Mouse (Mus musculus) MEL (cell line): ENCODE data around the gene Wdr54. TPM values are rescaled to one million over a fixed set of nuclear protein-coding genes. Genes with fewer than 3 reads are reported as not detected.
A peak's percentile ranks its signal among the peaks of the same experiment; 100 is the strongest.

Experiments used
- DNase-seq: peaks from one replicate; pipeline ENCODE4 v3.0.0; 2011; ENCODE audit warnings: low read depth, low spot score
- H3K27ac ChIP-seq: 2 replicates; pipeline ENCODE4 v1.5.1; 2012; ENCODE audit warnings: low read depth, mild to moderate bottlenecking, control low read depth, low read length, moderate library complexity; ENCODE audit not compliant: control insufficient read depth
- H3K27me3 ChIP-seq, 2 experiments: fragments of 150-350 bp in 1 of 2; sonication (generic) in 1 of 2; 2 replicates each; pipeline ENCODE4 v1.6.1; 2012; ENCODE audit warnings: low read length in 2 of 2, mild to moderate bottlenecking in 2 of 2, improper control_type of control experiment in 1 of 2, moderate library complexity in 1 of 2; ENCODE audit not compliant: insufficient read depth in 2 of 2, control insufficient read depth in 1 of 2
- H3K36me3 ChIP-seq, 2 experiments: 2 replicates each; pipeline ENCODE4 v1.6.1; 2012 to 2014; ENCODE audit warnings: low read length in 2 of 2, improper control_type of control experiment in 1 of 2, inconsistent platforms in 1 of 2, mild to moderate bottlenecking in 1 of 2; ENCODE audit not compliant: insufficient read depth in 2 of 2, control insufficient read depth in 1 of 2
- H3K4me1 ChIP-seq, 2 experiments: fragments of 150-350 bp in 1 of 2; sonication (generic) in 1 of 2; 2 replicates each; pipeline ENCODE4 v1.6.1; 2012; ENCODE audit warnings: low read length in 2 of 2, improper control_type of control experiment in 1 of 2, mild to moderate bottlenecking in 1 of 2; ENCODE audit not compliant: insufficient read depth in 2 of 2, control insufficient read depth in 1 of 2
- H3K4me3 ChIP-seq, 2 experiments: fragments of 150-350 bp in 1 of 2; sonication (generic) in 1 of 2; 2 replicates each; pipeline ENCODE4 v1.5.1; 2012; ENCODE audit warnings: low read depth in 2 of 2, low read length in 2 of 2, mild to moderate bottlenecking in 2 of 2, moderate library complexity in 2 of 2, control low read depth in 1 of 2, improper control_type of control experiment in 1 of 2; ENCODE audit not compliant: control insufficient read depth in 1 of 2, insufficient read depth in 1 of 2
- H3K79me2 ChIP-seq: 2 replicates; pipeline ENCODE4 v1.6.1; 2012; ENCODE audit warnings: mild to moderate bottlenecking, low read length, moderate library complexity; ENCODE audit not compliant: control insufficient read depth, poor library complexity, insufficient read depth
- H3K9ac ChIP-seq: 2 replicates; pipeline ENCODE4 v1.6.1; 2012; ENCODE audit warnings: low read depth, mild to moderate bottlenecking, control low read depth, low read length, moderate library complexity; ENCODE audit not compliant: control insufficient read depth, poor library complexity, severe bottlenecking
- H3K9me3 ChIP-seq: fragments of 150-350 bp; sonication (generic); replicated peaks from 2 replicates; pipeline ENCODE4 v1.6.1; 2012; ENCODE audit warnings: mild to moderate bottlenecking, low read length, improper control_type of control experiment, moderate library complexity; ENCODE audit not compliant: insufficient read depth
- BHLHE40 ChIP-seq: IDR thresholded peaks from 2 replicates; pipeline ENCODE4 v1.6.1; 2012; ENCODE audit warnings: low read depth, mild to moderate bottlenecking, inconsistent platforms, low read length, improper control_type of control experiment, borderline replicate concordance
- CHD2 ChIP-seq: IDR thresholded peaks from 2 replicates; pipeline ENCODE4 v1.6.1; 2011; ENCODE audit warnings: low read length, improper control_type of control experiment
- CTCF ChIP-seq, 3 experiments: IDR thresholded peaks in 2 of 3; conservative IDR thresholded peaks in 1 of 3; 2 replicates each; pipeline ENCODE4 v1.5.1; 2011 to 2012; ENCODE audit warnings: low read length in 3 of 3, low read depth in 2 of 3, mild to moderate bottlenecking in 2 of 3, improper control_type of control experiment in 1 of 3, inconsistent platforms in 1 of 3, mixed read lengths in 1 of 3, moderate library complexity in 1 of 3; ENCODE audit not compliant: control insufficient read depth in 1 of 3, insufficient read depth in 1 of 3, poor library complexity in 1 of 3, severe bottlenecking in 1 of 3
- ETS1 ChIP-seq: IDR thresholded peaks from 2 replicates; pipeline ENCODE4 v1.6.1; 2012; ENCODE audit warnings: low read depth, mild to moderate bottlenecking, inconsistent platforms, low read length, improper control_type of control experiment, moderate library complexity
- GATA1 ChIP-seq: IDR thresholded peaks from 2 replicates; pipeline ENCODE4 v1.6.1; 2011; ENCODE audit warnings: low read depth, low read length, improper control_type of control experiment
- JUND ChIP-seq: IDR thresholded peaks from 2 replicates; pipeline ENCODE4 v1.6.1; 2011; ENCODE audit warnings: low read depth, mild to moderate bottlenecking, improper control_type of control experiment, low read length
- KAT2A ChIP-seq: conservative IDR thresholded peaks from 2 replicates; pipeline ENCODE4 v1.6.1; 2012; ENCODE audit warnings: low read depth, low read length, improper control_type of control experiment, inconsistent platforms
- MAX ChIP-seq: IDR thresholded peaks from 2 replicates; pipeline ENCODE4 v1.6.1; 2011; ENCODE audit warnings: low read length, improper control_type of control experiment
- MAZ ChIP-seq: IDR thresholded peaks from 2 replicates; pipeline ENCODE4 v1.6.1; 2012; ENCODE audit warnings: low read depth, mild to moderate bottlenecking, inconsistent platforms, low read length, improper control_type of control experiment
- MEF2A ChIP-seq: IDR thresholded peaks from 2 replicates; pipeline ENCODE4 v1.6.1; 2014; ENCODE audit warnings: low read depth, mild to moderate bottlenecking, inconsistent platforms, low read length, improper control_type of control experiment; ENCODE audit not compliant: poor library complexity, insufficient replicate concordance, severe bottlenecking; ENCODE audit errors: extremely low read depth
- MXI1 ChIP-seq: IDR thresholded peaks from 2 replicates; pipeline ENCODE4 v1.6.1; 2011; ENCODE audit warnings: mild to moderate bottlenecking, low read depth, low read length, improper control_type of control experiment
- MYB ChIP-seq: IDR thresholded peaks from 2 replicates; pipeline ENCODE4 v1.6.1; 2011; ENCODE audit warnings: mild to moderate bottlenecking, low read depth, low read length, improper control_type of control experiment
- NRF1 ChIP-seq: IDR thresholded peaks from 2 replicates; pipeline ENCODE4 v1.6.1; 2014; ENCODE audit warnings: low read depth, mild to moderate bottlenecking, inconsistent platforms, low read length, improper control_type of control experiment, moderate library complexity; ENCODE audit not compliant: poor library complexity, insufficient read depth, severe bottlenecking
- RAD21 ChIP-seq: IDR thresholded peaks from 2 replicates; pipeline ENCODE4 v1.6.1; 2011; ENCODE audit warnings: mild to moderate bottlenecking, low read depth, low read length, improper control_type of control experiment
- RCOR1 ChIP-seq: IDR thresholded peaks from 2 replicates; pipeline ENCODE4 v1.6.1; 2012; ENCODE audit warnings: low read depth, mild to moderate bottlenecking, inconsistent platforms, low read length, improper control_type of control experiment
- SMC3 ChIP-seq: IDR thresholded peaks from 2 replicates; pipeline ENCODE4 v1.6.1; 2011; ENCODE audit warnings: low read depth, low read length, improper control_type of control experiment
- TAL1 ChIP-seq: IDR thresholded peaks from 2 replicates; pipeline ENCODE4 v1.6.1; 2012; ENCODE audit warnings: mild to moderate bottlenecking, inconsistent platforms, low read length, moderate library complexity, mixed read lengths
- TBP ChIP-seq: IDR thresholded peaks from 2 replicates; pipeline ENCODE4 v1.8.0; 2011; ENCODE audit warnings: low read depth, low read length, improper control_type of control experiment
- TCF12 ChIP-seq: IDR thresholded peaks from 2 replicates; pipeline ENCODE4 v1.6.1; 2014; ENCODE audit warnings: low read depth, mild to moderate bottlenecking, inconsistent platforms, low read length, improper control_type of control experiment, moderate library complexity
- UBTF ChIP-seq: IDR thresholded peaks from 2 replicates; pipeline ENCODE4 v1.6.1; 2012; ENCODE audit warnings: low read depth, mild to moderate bottlenecking, inconsistent platforms, low read length, improper control_type of control experiment, moderate library complexity, borderline replicate concordance; ENCODE audit not compliant: insufficient read depth
- USF2 ChIP-seq, 2 experiments: IDR thresholded peaks; 2 replicates each; pipeline ENCODE4 v1.6.1; 2011 to 2012; ENCODE audit warnings: improper control_type of control experiment in 2 of 2, low read length in 2 of 2, borderline replicate concordance in 1 of 2, inconsistent platforms in 1 of 2, low read depth in 1 of 2, mild to moderate bottlenecking in 1 of 2; ENCODE audit not compliant: insufficient read depth in 1 of 2
- ZMIZ1 ChIP-seq: IDR thresholded peaks from 2 replicates; pipeline ENCODE4 v1.6.1; 2012; ENCODE audit warnings: low read depth, mild to moderate bottlenecking, inconsistent platforms, low read length, improper control_type of control experiment, moderate library complexity
- polyA plus RNA-seq, 2 experiments: library from polyadenylated mRNA; stranded (reverse) in 1 of 2; unstranded in 1 of 2; fragments of >175 nt in 1 of 2; fragments of >200 nt in 1 of 2; gene quantifications; 2 replicates each; pipeline versions ENCODE4 v1.2.1 to v1.2.4; 2012; ENCODE audit warnings: low replicate concordance in 2 of 2, low read depth in 1 of 2; ENCODE audit not compliant: insufficient read length in 2 of 2, insufficient read depth in 1 of 2, missing spikeins in 1 of 2
- total RNA-seq: library from RNA; depleted of rRNA; stranded (reverse); fragments of 300-350 nt; gene quantifications from 2 replicates; pipeline ENCODE4 v1.2.3, GENCODE M21; 2012

Gene Wdr54
- total and polyA plus RNA-seq, 3 experiments: 3.2 to 4.6 TPM; not detected in 1

DNA sequence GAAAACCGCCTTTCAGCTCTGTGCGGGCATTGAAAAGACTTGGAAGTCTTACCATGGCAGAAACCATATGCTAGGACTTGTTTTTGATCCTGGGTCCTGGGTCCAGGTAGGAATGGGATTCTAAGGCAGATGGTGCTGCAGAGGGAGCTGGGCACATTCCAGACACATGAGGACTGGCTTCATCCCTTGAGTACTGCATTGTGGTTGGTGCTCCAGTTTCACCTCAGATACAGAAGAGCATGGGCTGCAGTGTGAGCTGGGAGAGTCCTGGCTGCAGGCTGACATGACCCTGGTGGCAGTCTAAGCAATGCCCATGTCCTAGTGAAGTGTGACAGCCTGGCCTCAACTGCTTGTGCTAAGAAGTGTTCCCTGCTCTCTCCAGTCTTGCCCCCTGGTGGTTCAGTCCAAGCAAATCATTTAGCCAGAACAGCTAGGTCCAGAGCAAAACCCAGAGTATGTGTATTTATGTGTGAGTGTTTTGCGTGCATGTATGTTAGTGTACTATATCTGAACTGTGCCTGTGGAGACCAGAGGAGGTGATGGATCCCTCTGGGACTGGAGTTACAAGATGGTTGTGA is 28.8 kb upstream of the Wdr54 start:
- H3K9me3 ChIP-seq: no peaks in the 10 kb centered on the region
- no peaks in the 10 kb centered on the region for H3K79me2 ChIP-seq
- H3K4me3 ChIP-seq: no peak overlapping the region
- H3K27ac ChIP-seq: no peak overlapping the region
- no peaks in the 10 kb centered on the region for H3K27me3 ChIP-seq
- no peaks in the 10 kb centered on the region; a peak in 1 of 4 replicates for H3K36me3 ChIP-seq
- H3K4me1 ChIP-seq: no peaks in the 10 kb centered on the region
- DNase-seq: peak; percentile 14
- no peak overlapping the region for H3K9ac ChIP-seq
- TF ChIP-seq MYB (no peak), USF2 (IDR thresholded peaks at IDR 0.05; ENCODE audit: borderline replicate concordance in 1 of 2, insufficient read depth in 1 of 2, low read depth in 1 of 2, low read length in 2 of 2) (no peak), SMC3 (peak; percentile 26; the same call in 1 of the 2 replicates), CTCF (IDR thresholded peaks at IDR 0.05 in 2 of 3, conservative IDR thresholded peaks at IDR 0.05 in 1 of 3; ENCODE audit: control insufficient read depth in 1 of 3, insufficient read depth in 1 of 3, low read depth in 2 of 3, low read length in 3 of 3, poor library complexity in 1 of 3, severe bottlenecking in 1 of 3) (peak in 2 of 3 experiments; percentile 9 to 20; a peak in 1 of 6 replicates)
- TF ChIP-seq, all 39 proteins: peak for 2

DNA sequence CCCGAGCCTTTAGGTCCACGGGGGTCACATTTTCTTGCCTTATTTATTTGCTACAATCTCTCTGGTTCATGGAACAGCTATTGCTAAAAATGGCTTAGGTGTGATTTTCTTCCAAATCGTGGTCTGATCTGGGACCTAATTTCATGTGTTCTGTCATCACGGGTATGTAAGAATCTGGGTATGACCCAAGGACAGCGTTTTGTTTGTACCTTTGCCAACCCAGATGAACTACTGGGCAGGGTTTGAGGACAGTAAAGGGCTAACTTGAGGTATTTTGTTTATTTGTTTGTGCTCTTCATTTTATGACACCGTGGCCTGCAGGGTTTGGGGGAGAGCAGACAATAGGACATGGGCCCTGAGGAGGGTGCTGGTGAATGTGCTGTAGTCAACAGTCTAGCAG is 24.4 kb upstream of the Wdr54 start:
- Histone ChIP-seq H3K4me3 (no peak overlapping the region), H3K36me3 (no peaks in the 10 kb centered on the region; a peak in 1 of 4 replicates), H3K4me1 (peaks cover 0 to 5% of the 10 kb centered on the region in 2 experiments; a peak in 1 of 4 replicates), H3K27me3 (no peaks in the 10 kb centered on the region), H3K79me2 (no peaks in the 10 kb centered on the region), H3K9ac (no peak overlapping the region), H3K27ac (no peak overlapping the region), H3K9me3 (no peaks in the 10 kb centered on the region)
- DNase-seq: no peak
- no peak for TF ChIP-seq MEF2A
- no peak for TF ChIP-seq TCF12
- TF ChIP-seq USF2 (IDR thresholded peaks at IDR 0.05; ENCODE audit: borderline replicate concordance in 1 of 2, insufficient read depth in 1 of 2, low read depth in 1 of 2, low read length in 2 of 2): no peak
- no peak for TF ChIP-seq ZMIZ1
- TF ChIP-seq TAL1: no peak
- no peak for TF ChIP-seq MAX
- no peak for TF ChIP-seq NRF1
- TF ChIP-seq CHD2: no peak

GRCm38 (mm10) chr6:83179390-83180117 is 23.4 kb upstream of the Wdr54 start:
- DNase-seq: no peak
- Histone ChIP-seq H3K36me3 (no peaks in the 10 kb centered on the region; a peak in 1 of 4 replicates), H3K27me3 (no peaks in the 10 kb centered on the region), H3K79me2 (no peaks in the 10 kb centered on the region), H3K9ac (no peak overlapping the region), H3K9me3 (no peaks in the 10 kb centered on the region), H3K4me1 (peaks cover 0 to 5% of the 10 kb centered on the region in 2 experiments; a peak in 1 of 4 replicates), H3K27ac (no peak overlapping the region), H3K4me3 (no peak overlapping the region)
- no peak for TF ChIP-seq KAT2A
- TF ChIP-seq MAX: no peak
- TF ChIP-seq RCOR1: no peak
- TF ChIP-seq MXI1: no peak
- TF ChIP-seq GATA1: no peak
- TF ChIP-seq ETS1: no peak
- TF ChIP-seq SMC3: no peak
- TF ChIP-seq TBP: no peak
- no peak for TF ChIP-seq USF2 (IDR thresholded peaks at IDR 0.05; ENCODE audit: borderline replicate concordance in 1 of 2, insufficient read depth in 1 of 2, low read depth in 1 of 2, low read length in 2 of 2)
- no peak for TF ChIP-seq UBTF
- no peak for TF ChIP-seq ZMIZ1
- no peak for TF ChIP-seq RAD21
- TF ChIP-seq MEF2A: no peak
- TF ChIP-seq JUND: no peak
- no peak for TF ChIP-seq BHLHE40
- TF ChIP-seq MAZ: no peak
- TF ChIP-seq TAL1: no peak
